Mouse (Mus musculus) megakaryocyte progenitor cell, adult 5-6 weeks (primary cell): ENCODE measurements around the gene Carnmt1. TPM values are rescaled to one million over a fixed set of nuclear protein-coding genes. Genes with fewer than 3 reads are reported as not detected.

Source experiments
- ATAC-seq: replicated peaks from 2 replicates; pipeline ENCODE4 v1.8.0; 2016; ENCODE audit warnings: mild to moderate bottlenecking, moderate TSS enrichment, inconsistent platforms; ENCODE audit not compliant: poor library complexity
- total RNA-seq, 2 experiments: library from RNA; stranded (forward) in 1 of 2; stranded (reverse) in 1 of 2; fragments of 157-497, 149-512 nt in 1 of 2; fragments of 200-1000 nt in 1 of 2; gene quantifications; 2 replicates each; pipeline versions ENCODE4 v1.2.3 to v1.2.4; 2015 to 2017

Gene Carnmt1
- total RNA-seq, 2 experiments from 2014 or later = 23.2 to 38.6 TPM

DNA sequence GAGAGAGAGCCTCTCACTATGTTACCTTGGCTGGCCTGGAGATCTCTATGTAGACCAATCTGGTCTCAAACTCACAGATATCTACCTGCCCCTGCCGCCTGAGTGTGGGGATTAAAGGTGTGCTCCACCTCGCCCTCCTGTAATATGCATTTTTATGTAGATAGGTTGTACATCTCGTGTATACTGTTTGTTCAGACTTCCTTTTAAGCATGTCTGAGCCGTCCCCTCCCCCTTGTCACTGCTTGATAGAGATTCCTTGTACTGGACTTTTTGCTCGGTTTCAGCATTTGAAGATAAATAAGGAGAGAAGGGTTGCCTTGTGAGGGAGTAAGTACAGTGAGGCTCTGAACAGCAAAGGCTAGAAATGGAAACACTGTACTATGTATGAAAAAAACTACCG, 17.5 kb upstream of the Carnmt1 start:
- no peak for ATAC-seq

DNA sequence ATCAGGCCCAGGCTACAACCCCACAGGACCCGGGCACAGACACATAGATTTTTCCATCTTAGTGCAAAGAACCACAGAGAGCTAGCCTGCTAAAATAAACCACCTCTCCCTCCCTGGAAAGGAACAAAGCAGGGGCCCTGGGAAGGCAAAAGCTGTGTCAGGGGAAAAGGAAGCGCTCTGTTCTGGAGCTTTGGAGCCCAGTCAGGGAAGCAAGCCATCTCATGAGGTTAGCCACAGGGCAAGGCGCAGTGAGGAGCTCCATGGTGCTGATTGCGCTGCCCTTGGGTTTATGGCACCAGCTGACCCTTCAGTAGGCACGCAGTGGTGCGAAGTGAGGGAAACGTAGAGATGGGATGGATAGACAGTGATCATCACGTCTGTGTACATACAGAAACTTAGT, 16.2 kb upstream of the Carnmt1 start:
- no peak for ATAC-seq

DNA sequence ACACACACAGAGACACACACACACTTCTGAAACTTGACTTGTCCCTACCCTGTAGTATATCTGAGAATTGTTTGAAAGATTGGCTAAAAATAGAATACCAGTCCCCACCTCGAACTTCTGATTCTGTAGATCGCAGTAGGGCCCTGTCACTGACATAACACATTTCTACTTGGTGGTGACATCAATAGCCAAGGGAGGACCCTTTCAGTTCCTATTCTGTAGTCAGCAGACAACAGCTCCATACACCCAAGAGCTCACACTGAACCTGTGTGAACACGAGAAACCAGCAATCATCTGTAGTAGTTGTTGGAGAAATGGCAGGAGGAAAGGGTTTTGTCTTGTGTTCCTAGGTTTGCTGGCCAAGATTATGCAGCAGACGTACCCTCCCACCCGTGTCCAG, 15.6 kb upstream of the Carnmt1 start:
- ATAC-seq = no peak

DNA sequence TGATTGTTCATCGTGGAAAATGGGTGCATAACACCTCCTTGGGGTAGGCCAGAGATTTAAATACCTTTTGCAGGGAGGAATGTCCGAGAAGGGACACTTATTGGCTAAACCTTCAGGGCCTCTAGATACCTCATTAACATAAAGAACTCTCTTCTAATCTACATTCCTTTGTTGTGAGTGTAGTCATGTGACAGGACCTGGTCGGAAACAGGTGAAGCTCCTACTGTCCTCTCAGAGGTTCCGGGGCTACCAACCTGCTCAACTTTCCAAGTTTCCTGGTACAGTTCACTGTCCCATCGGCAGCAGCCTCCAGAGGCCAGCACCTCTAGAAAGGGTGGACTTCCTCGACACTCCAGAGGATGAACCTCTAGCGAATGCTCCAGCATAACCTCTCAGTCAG, 14.6 kb upstream of the Carnmt1 start:
- no peak for ATAC-seq

DNA sequence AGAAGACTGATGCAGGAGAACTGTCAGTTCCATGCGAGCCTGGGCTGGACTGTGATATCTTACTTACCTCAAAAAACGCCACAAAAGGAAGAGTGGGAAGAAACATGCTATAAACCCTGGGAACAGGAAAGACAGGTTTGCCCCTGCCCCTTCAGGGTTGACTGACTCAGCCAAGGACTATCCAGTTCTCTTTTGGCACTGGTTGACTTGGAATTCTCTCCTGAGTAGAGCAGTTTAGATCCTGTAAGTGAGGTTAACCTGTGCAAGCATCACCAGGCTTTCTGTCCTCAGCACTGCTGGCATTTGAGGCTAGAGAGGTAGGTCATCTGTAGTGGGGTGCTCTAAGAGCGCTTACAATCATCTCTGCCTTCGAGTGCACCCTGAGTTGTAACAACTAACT, 12.1 kb upstream of the Carnmt1 start:
- ATAC-seq = no peak

DNA sequence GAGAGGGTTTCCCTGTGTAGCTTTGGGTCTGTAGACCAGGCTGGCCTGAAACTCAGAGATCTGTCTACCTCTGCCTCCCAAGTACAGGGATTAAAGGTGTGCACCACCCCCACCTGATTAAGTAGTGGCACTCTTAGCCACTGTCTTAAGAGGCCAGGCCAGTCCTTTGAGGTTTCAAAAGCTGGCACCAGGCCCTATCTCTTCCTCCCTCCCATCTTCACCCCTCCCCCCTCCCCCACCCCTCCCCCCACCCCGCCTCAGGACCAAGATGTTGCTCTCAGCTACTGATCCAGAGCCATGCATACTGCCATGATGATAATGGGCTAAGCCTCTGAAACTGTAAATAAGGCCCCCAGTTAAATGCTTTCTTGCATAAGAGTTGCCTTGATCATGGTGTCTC, 11.2 kb upstream of the Carnmt1 start:
- ATAC-seq = no peak

DNA sequence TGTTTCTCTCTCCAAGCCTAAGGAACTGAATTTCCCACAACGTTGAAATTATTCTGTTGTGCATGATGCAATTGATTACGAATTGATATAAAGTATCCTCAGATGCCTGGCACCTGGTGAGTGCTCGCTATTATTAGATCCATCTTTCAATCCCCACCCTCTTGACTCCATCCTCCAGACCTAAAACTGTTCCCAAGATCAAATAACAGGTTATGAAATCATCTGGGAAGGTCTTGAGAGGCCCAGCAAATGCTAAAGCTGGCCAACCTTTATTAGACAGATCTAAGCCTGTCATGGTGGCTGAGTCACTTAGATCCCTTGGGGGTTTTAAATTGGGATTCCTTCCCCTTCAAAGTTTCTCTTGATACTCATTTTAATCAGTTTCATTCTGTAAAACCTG, 10.1 kb upstream of the Carnmt1 start:
- no peak for ATAC-seq

- ATAC-seq = no peak
These were observed 8.9 kb upstream of the Carnmt1 start for GRCm38 (mm10) chr19:18661683-18662082.

DNA sequence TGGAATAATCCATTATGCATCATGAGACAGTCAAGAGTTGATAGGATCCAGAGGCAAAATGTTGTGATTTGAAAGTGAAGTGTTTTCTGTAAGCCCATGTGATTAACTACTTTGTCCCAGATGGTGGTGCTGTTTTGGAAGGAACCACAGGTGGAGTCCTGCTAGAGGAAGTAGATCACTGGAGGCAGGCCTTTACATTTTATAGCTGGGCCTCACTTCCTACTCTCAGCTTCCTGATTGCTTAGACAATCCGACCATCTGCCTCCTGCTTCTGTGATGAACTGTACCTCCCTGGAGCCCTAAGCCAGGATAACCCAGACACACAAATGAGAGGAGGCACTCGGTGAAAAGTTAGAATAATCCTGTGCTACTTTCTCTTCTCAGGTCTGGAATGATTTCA, 6.7 kb upstream of the Carnmt1 start:
- ATAC-seq = peak; percentile 95

DNA sequence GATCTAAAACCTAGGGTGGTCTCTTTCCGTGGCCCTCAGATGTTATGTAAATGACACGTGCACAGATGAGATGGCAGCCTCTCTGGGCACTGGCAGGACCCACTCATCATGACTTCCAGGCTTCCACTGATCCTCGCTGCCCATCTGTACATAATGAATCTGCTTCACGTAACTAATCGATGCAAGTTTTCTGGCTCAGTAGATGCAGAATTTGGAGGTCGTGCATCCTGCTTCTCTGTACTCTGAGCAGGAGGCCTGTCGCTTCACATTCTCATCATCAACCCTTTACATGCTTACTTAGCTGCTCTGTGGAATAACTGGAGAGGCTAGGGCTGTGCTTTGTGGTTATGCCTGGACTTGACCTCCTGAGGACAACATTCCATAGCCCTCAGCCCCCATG, 3.6 kb upstream of the Carnmt1 start:
- ATAC-seq = no peak

- no peak for ATAC-seq
These were observed 1.0 kb upstream of the Carnmt1 start for GRCm38 (mm10) chr19:18669551-18669950.

DNA sequence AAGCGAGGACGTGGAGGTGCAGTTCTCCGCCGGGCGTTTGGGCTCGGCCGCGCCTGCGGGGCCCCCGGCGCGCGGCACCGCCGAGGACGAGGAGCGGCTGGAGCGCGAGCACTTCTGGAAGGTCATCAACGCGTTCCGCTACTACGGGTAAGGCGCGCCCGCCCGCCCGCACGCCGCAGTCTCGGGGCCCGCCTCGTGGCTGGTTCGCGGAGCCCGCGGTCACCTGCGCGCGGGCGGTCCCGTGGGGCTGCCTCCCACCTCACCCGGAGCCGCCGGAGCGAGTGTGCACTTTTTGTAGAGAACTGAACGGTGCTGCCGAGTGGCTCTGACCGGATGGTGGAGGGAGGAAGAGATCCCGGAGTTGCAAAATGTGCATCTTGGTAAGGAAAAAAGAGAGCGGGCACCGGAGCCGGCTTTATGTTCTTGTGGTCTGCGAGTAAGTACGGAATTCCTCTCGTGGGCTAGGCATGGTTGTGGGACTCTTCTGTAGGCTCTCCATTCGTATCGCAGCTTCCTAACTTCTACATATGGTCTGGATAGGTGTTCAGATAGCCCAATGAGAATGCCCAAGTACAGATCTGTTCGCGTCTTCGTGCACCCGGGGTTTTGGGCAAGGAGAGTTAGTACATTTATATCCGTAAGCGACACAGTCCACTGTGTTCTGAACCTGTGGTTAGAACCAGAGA, 635 bp downstream of the Carnmt1 start:
- ATAC-seq = peak; percentile 21

- no peak for ATAC-seq
These were observed 1.9 kb downstream of the Carnmt1 start for GRCm38 (mm10) chr19:18672498-18672897.

GRCm38 (mm10) chr19:18673116-18673515, 2.6 kb downstream of the Carnmt1 start:
- no peak for ATAC-seq

DNA sequence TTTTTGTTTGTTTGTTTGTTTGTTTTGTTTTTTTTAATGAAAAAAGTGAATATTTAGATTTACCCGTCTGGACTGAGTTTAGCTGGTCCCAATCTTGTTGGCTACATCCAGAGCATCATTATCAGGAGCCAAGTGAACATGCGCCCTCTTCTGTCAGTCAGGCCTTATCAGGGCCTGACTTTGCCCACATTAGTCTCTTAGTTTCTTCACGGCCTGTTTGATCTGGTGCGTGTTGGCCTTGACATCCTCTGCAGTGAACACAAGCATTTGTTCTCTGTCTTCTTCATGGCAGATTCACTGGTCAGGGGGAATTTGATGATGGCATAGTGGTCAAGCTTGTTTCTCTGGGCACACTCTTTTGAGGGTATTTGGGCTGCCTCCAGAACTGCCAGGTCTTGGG, 11.6 kb downstream of the Carnmt1 start:
- ATAC-seq = peak; percentile 89

DNA sequence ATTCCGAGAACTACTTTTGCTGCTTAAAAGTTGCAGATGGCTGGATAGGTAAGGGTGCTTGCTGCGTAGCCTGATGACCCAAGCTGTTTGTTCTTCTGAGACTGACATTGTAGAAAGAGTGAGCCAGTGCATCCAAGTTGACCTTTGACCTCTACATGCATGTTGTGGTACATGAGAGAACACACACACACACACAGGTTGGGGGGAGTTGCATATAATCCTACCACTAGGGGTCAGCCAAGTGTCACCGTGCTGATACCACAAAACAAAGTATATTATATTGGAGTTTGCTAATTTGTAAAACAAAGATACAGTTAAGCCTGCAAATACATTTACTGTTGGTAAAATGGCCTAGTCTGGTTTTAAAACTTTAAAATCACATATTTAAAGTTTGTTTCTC, 17.0 kb downstream of the Carnmt1 start:
- peak; percentile 95 for ATAC-seq

DNA sequence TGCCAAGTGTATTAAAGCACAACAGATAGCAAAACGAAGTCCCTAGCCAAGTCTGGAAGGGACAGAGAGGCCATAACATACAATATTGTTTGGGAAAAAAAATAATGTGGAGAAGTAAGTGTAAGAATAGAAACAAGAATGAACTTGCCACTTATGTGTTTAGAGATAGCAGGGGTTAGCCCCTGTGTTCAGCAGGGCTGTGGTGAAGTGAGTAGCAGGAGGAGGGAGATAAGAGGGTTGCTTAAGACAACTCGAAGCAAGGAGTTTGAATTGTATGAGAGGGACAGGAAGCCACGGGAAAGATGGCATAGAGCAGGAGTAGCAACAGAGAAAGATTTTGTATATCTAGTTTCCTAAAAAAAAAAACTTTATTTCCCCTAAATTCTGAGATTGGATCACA, 21.6 kb downstream of the Carnmt1 start:
- ATAC-seq = peak; percentile 92

- ATAC-seq = no peak
These were observed 22.2 kb downstream of the Carnmt1 start for GRCm38 (mm10) chr19:18692768-18693167.

DNA sequence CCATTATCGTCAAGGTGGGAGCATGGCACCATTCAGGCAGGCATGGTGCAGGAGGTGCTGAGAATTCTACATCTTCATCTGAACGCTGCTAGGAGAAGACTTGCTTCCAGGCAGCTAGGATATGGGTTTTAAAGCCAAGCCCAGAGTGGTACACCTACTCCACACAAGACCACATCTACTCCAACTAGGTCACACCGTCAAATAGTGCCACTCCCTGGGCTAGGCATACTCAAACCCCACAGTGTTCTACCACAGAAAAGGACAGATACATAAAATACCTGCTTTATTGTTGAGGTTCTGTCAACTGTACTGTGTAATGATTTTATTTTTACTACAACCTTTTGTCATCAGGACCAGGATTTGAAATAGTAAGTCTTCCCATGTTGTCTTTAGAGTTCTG, 24.6 kb downstream of the Carnmt1 start:
- no peak for ATAC-seq

GRCm38 (mm10) chr19:18695552-18695951, 25.0 kb downstream of the Carnmt1 start:
- ATAC-seq = 0 out of 2 replicates have a peak, but pooled peaks have one; percentile 23

DNA sequence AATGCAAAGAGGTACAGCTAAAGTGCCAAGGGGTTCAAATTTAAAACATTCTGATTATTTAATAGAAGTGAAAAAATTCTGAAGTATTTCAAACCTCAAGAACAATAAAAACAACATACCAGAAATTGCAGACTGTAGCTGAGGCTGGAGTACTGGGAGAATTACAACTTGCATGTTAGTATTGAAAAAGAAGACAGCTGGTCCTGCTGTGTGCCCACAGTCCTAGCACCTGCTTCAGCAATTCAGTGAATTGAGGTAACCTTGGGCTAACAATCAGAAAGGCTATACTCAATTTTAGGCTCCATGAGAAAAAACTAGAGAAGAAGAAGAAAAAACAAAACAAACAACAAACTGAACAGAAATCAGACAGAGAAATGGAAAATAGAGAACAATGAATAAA, 37.5 kb downstream of the Carnmt1 start:
- no peak for ATAC-seq

GRCm38 (mm10) chr19:18710903-18711302, 40.3 kb downstream of the Carnmt1 start:
- ATAC-seq = no peak

DNA sequence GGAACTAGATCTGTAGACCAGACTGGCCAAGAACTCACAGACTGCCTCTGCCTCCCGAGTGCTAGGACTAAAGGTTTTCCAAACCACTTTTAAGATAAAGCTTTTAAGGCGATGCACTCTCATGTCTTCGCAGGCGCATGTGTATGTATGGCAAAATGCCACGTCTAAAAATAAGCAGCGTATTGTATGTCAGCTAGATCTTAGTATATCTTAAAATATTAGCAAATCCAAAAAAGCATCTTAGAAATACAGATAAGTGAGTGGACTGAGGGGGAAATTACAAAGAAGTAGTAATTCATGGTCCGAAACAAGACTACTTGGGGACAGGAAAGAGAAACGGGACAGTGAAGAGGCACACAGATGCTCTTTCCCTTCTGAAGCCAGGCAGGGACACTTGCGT, 41.0 kb downstream of the Carnmt1 start:
- no peak for ATAC-seq
